Mouse (Mus musculus) MEL (cell line): Measurements from ENCODE around the gene Borcs8. TPM values are rescaled to one million over a fixed set of nuclear protein-coding genes. Genes with fewer than 3 reads are reported as not detected.

Experiments
- DNase-seq: peaks from one replicate; pipeline ENCODE4 v3.0.0; 2011; ENCODE audit warnings: low read depth, low spot score
- H3K27ac ChIP-seq: 2 replicates; pipeline ENCODE4 v1.5.1; 2012; ENCODE audit warnings: low read depth, mild to moderate bottlenecking, control low read depth, low read length, moderate library complexity; ENCODE audit not compliant: control insufficient read depth
- H3K27me3 ChIP-seq, 2 experiments: fragments of 150-350 bp in 1 of 2; sonication (generic) in 1 of 2; 2 replicates each; pipeline ENCODE4 v1.6.1; 2012; ENCODE audit warnings: low read length in 2 of 2, mild to moderate bottlenecking in 2 of 2, improper control_type of control experiment in 1 of 2, moderate library complexity in 1 of 2; ENCODE audit not compliant: insufficient read depth in 2 of 2, control insufficient read depth in 1 of 2
- H3K36me3 ChIP-seq, 2 experiments: 2 replicates each; pipeline ENCODE4 v1.6.1; 2012 to 2014; ENCODE audit warnings: low read length in 2 of 2, improper control_type of control experiment in 1 of 2, inconsistent platforms in 1 of 2, mild to moderate bottlenecking in 1 of 2; ENCODE audit not compliant: insufficient read depth in 2 of 2, control insufficient read depth in 1 of 2
- H3K4me1 ChIP-seq, 2 experiments: fragments of 150-350 bp in 1 of 2; sonication (generic) in 1 of 2; 2 replicates each; pipeline ENCODE4 v1.6.1; 2012; ENCODE audit warnings: low read length in 2 of 2, improper control_type of control experiment in 1 of 2, mild to moderate bottlenecking in 1 of 2; ENCODE audit not compliant: insufficient read depth in 2 of 2, control insufficient read depth in 1 of 2
- H3K4me3 ChIP-seq, 2 experiments: fragments of 150-350 bp in 1 of 2; sonication (generic) in 1 of 2; 2 replicates each; pipeline ENCODE4 v1.5.1; 2012; ENCODE audit warnings: low read depth in 2 of 2, low read length in 2 of 2, mild to moderate bottlenecking in 2 of 2, moderate library complexity in 2 of 2, control low read depth in 1 of 2, improper control_type of control experiment in 1 of 2; ENCODE audit not compliant: control insufficient read depth in 1 of 2, insufficient read depth in 1 of 2
- H3K79me2 ChIP-seq: 2 replicates; pipeline ENCODE4 v1.6.1; 2012; ENCODE audit warnings: mild to moderate bottlenecking, low read length, moderate library complexity; ENCODE audit not compliant: control insufficient read depth, poor library complexity, insufficient read depth
- H3K9ac ChIP-seq: 2 replicates; pipeline ENCODE4 v1.6.1; 2012; ENCODE audit warnings: low read depth, mild to moderate bottlenecking, control low read depth, low read length, moderate library complexity; ENCODE audit not compliant: control insufficient read depth, poor library complexity, severe bottlenecking
- H3K9me3 ChIP-seq: fragments of 150-350 bp; sonication (generic); replicated peaks from 2 replicates; pipeline ENCODE4 v1.6.1; 2012; ENCODE audit warnings: mild to moderate bottlenecking, low read length, improper control_type of control experiment, moderate library complexity; ENCODE audit not compliant: insufficient read depth
- BHLHE40 ChIP-seq: IDR thresholded peaks from 2 replicates; pipeline ENCODE4 v1.6.1; 2012; ENCODE audit warnings: low read depth, mild to moderate bottlenecking, inconsistent platforms, low read length, improper control_type of control experiment, borderline replicate concordance
- E2F4 ChIP-seq: IDR thresholded peaks from 2 replicates; pipeline ENCODE4 v1.6.1; 2011; ENCODE audit warnings: low read depth, low read length, improper control_type of control experiment, borderline replicate concordance
- ELF1 ChIP-seq: IDR thresholded peaks from 2 replicates; pipeline ENCODE4 v1.6.1; 2014; ENCODE audit warnings: low read depth, mild to moderate bottlenecking, inconsistent platforms, low read length, improper control_type of control experiment, moderate library complexity
- EP300 ChIP-seq, 2 experiments: IDR thresholded peaks; 2 replicates each; pipeline ENCODE4 v1.6.1; 2011; ENCODE audit warnings: improper control_type of control experiment in 2 of 2, low read length in 2 of 2, low read depth in 1 of 2, mild to moderate bottlenecking in 1 of 2
- ETS1 ChIP-seq: IDR thresholded peaks from 2 replicates; pipeline ENCODE4 v1.6.1; 2012; ENCODE audit warnings: low read depth, mild to moderate bottlenecking, inconsistent platforms, low read length, improper control_type of control experiment, moderate library complexity
- GABPA ChIP-seq: IDR thresholded peaks from 2 replicates; pipeline ENCODE4 v1.6.1; 2012; ENCODE audit warnings: low read depth, mild to moderate bottlenecking, inconsistent platforms, low read length, improper control_type of control experiment, moderate library complexity
- GATA1 ChIP-seq: IDR thresholded peaks from 2 replicates; pipeline ENCODE4 v1.6.1; 2011; ENCODE audit warnings: low read depth, low read length, improper control_type of control experiment
- KAT2A ChIP-seq: conservative IDR thresholded peaks from 2 replicates; pipeline ENCODE4 v1.6.1; 2012; ENCODE audit warnings: low read depth, low read length, improper control_type of control experiment, inconsistent platforms
- MAFK ChIP-seq: IDR thresholded peaks from 2 replicates; pipeline ENCODE4 v1.6.1; 2011; ENCODE audit warnings: low read depth, mild to moderate bottlenecking, low read length, improper control_type of control experiment, borderline replicate concordance
- MAX ChIP-seq: IDR thresholded peaks from 2 replicates; pipeline ENCODE4 v1.6.1; 2011; ENCODE audit warnings: low read length, improper control_type of control experiment
- MEF2A ChIP-seq: IDR thresholded peaks from 2 replicates; pipeline ENCODE4 v1.6.1; 2014; ENCODE audit warnings: low read depth, mild to moderate bottlenecking, inconsistent platforms, low read length, improper control_type of control experiment; ENCODE audit not compliant: poor library complexity, insufficient replicate concordance, severe bottlenecking; ENCODE audit errors: extremely low read depth
- MYC ChIP-seq: IDR thresholded peaks from 2 replicates; pipeline ENCODE4 v1.6.1; 2011; ENCODE audit warnings: low read depth, mild to moderate bottlenecking, low read length, improper control_type of control experiment, moderate library complexity
- NELFE ChIP-seq: IDR thresholded peaks from 2 replicates; pipeline ENCODE4 v1.6.1; 2011; ENCODE audit warnings: low read depth, low read length, improper control_type of control experiment
- NRF1 ChIP-seq: IDR thresholded peaks from 2 replicates; pipeline ENCODE4 v1.6.1; 2014; ENCODE audit warnings: low read depth, mild to moderate bottlenecking, inconsistent platforms, low read length, improper control_type of control experiment, moderate library complexity; ENCODE audit not compliant: poor library complexity, insufficient read depth, severe bottlenecking
- POLR2AphosphoS5 ChIP-seq: IDR thresholded peaks from 2 replicates; pipeline ENCODE4 v1.6.1; 2012; ENCODE audit warnings: low read depth, borderline replicate concordance, mild to moderate bottlenecking, inconsistent platforms, low read length, moderate library complexity, mixed read lengths
- RAD21 ChIP-seq: IDR thresholded peaks from 2 replicates; pipeline ENCODE4 v1.6.1; 2011; ENCODE audit warnings: mild to moderate bottlenecking, low read depth, low read length, improper control_type of control experiment
- SIN3A ChIP-seq: IDR thresholded peaks from 2 replicates; pipeline ENCODE4 v1.6.1; 2012; ENCODE audit warnings: low read length, improper control_type of control experiment, inconsistent platforms
- TAL1 ChIP-seq: IDR thresholded peaks from 2 replicates; pipeline ENCODE4 v1.6.1; 2012; ENCODE audit warnings: mild to moderate bottlenecking, inconsistent platforms, low read length, moderate library complexity, mixed read lengths
- TBP ChIP-seq: IDR thresholded peaks from 2 replicates; pipeline ENCODE4 v1.8.0; 2011; ENCODE audit warnings: low read depth, low read length, improper control_type of control experiment
- TCF12 ChIP-seq: IDR thresholded peaks from 2 replicates; pipeline ENCODE4 v1.6.1; 2014; ENCODE audit warnings: low read depth, mild to moderate bottlenecking, inconsistent platforms, low read length, improper control_type of control experiment, moderate library complexity
- UBTF ChIP-seq: IDR thresholded peaks from 2 replicates; pipeline ENCODE4 v1.6.1; 2012; ENCODE audit warnings: low read depth, mild to moderate bottlenecking, inconsistent platforms, low read length, improper control_type of control experiment, moderate library complexity, borderline replicate concordance; ENCODE audit not compliant: insufficient read depth
- USF1 ChIP-seq: IDR thresholded peaks from 2 replicates; pipeline ENCODE4 v1.6.1; 2014; ENCODE audit warnings: low read depth, mild to moderate bottlenecking, inconsistent platforms, low read length, improper control_type of control experiment, moderate library complexity
- USF2 ChIP-seq, 2 experiments: IDR thresholded peaks; 2 replicates each; pipeline ENCODE4 v1.6.1; 2011 to 2012; ENCODE audit warnings: improper control_type of control experiment in 2 of 2, low read length in 2 of 2, borderline replicate concordance in 1 of 2, inconsistent platforms in 1 of 2, low read depth in 1 of 2, mild to moderate bottlenecking in 1 of 2; ENCODE audit not compliant: insufficient read depth in 1 of 2
- ZC3H11A ChIP-seq: IDR thresholded peaks from 2 replicates; pipeline ENCODE4 v1.6.1; 2012; ENCODE audit warnings: low read depth, mild to moderate bottlenecking, inconsistent platforms, low read length, improper control_type of control experiment
- ZMIZ1 ChIP-seq: IDR thresholded peaks from 2 replicates; pipeline ENCODE4 v1.6.1; 2012; ENCODE audit warnings: low read depth, mild to moderate bottlenecking, inconsistent platforms, low read length, improper control_type of control experiment, moderate library complexity
- ZNF384 ChIP-seq: IDR thresholded peaks from 2 replicates; pipeline ENCODE4 v1.6.1; 2012; ENCODE audit warnings: low read depth, mild to moderate bottlenecking, inconsistent platforms, low read length, improper control_type of control experiment
- polyA plus RNA-seq, 2 experiments: library from polyadenylated mRNA; stranded (reverse) in 1 of 2; unstranded in 1 of 2; fragments of >175 nt in 1 of 2; fragments of >200 nt in 1 of 2; gene quantifications; 2 replicates each; pipeline versions ENCODE4 v1.2.1 to v1.2.4; 2012; ENCODE audit warnings: low replicate concordance in 2 of 2, low read depth in 1 of 2; ENCODE audit not compliant: insufficient read length in 2 of 2, insufficient read depth in 1 of 2, missing spikeins in 1 of 2
- total RNA-seq: library from RNA; depleted of rRNA; stranded (reverse); fragments of 300-350 nt; gene quantifications from 2 replicates; pipeline ENCODE4 v1.2.3, GENCODE M21; 2012

The Borcs8 gene
- total and polyA plus RNA-seq, 3 experiments = 49.5 to 73.0 TPM; not detected in 1

- peaks cover 0 to 5% of the 10 kb centered on the region in 2 experiments; a peak in 3 of 4 replicates for H3K36me3 ChIP-seq
- H3K27ac ChIP-seq = no peak overlapping the region
- no peaks in the 10 kb centered on the region for H3K27me3 ChIP-seq
- H3K4me1 ChIP-seq = peaks cover 4 to 15% of the 10 kb centered on the region in 2 experiments; a peak in 3 of 4 replicates
- H3K79me2 ChIP-seq = peaks cover 13% of the 10 kb centered on the region
- H3K9ac ChIP-seq = no peak overlapping the region
- H3K4me3 ChIP-seq = no peak overlapping the region
- DNase-seq = no peak
- TF ChIP-seq GATA1 (no peak), E2F4 (no peak), ZNF384 (no peak), KAT2A (no peak), MEF2A (no peak), USF2 (IDR thresholded peaks at IDR 0.05; ENCODE audit: borderline replicate concordance in 1 of 2, insufficient read depth in 1 of 2, low read depth in 1 of 2, low read length in 2 of 2) (no peak), USF1 (no peak), MYC (no peak), ZC3H11A (no peak), NELFE (no peak), BHLHE40 (no peak), ETS1 (no peak), TBP (no peak), TCF12 (no peak), NRF1 (no peak), RAD21 (no peak), MAFK (no peak)
- no peaks in the 10 kb centered on the region for H3K9me3 ChIP-seq
Measured at GRCm38 (mm10) chr8:70134931-70135330, 4.4 kb upstream of the Borcs8 start.

GRCm38 (mm10) chr8:70136591-70136990 lies 2.7 kb upstream of the Borcs8 start:
- H3K79me2 ChIP-seq = peaks cover 18% of the 10 kb centered on the region
- H3K27me3 ChIP-seq = no peaks in the 10 kb centered on the region
- no peak for DNase-seq
- no peaks in the 10 kb centered on the region for H3K9me3 ChIP-seq
- TF ChIP-seq MEF2A = no peak
- TF ChIP-seq TAL1 = no peak
- TF ChIP-seq GATA1 = no peak
- no peak for TF ChIP-seq UBTF
- no peak for TF ChIP-seq TCF12
- no peak for TF ChIP-seq TBP
- TF ChIP-seq BHLHE40 = no peak
- TF ChIP-seq SIN3A = no peak
- TF ChIP-seq ZMIZ1 = no peak
- TF ChIP-seq POLR2AphosphoS5 = no peak
- no peak for TF ChIP-seq RAD21
- no peak for TF ChIP-seq GABPA
- no peak for TF ChIP-seq EP300 (IDR thresholded peaks at IDR 0.05; ENCODE audit: low read depth in 1 of 2, low read length in 2 of 2)
- no peak for TF ChIP-seq MAX
- no peak for TF ChIP-seq ELF1
- H3K9ac ChIP-seq = no peak overlapping the region
- peaks cover 4 to 21% of the 10 kb centered on the region in 2 experiments; a peak in 3 of 4 replicates for H3K4me1 ChIP-seq
- H3K36me3 ChIP-seq = peaks cover 0 to 3% of the 10 kb centered on the region in 2 experiments; a peak in 3 of 4 replicates
- H3K27ac ChIP-seq = no peak overlapping the region
- no peak overlapping the region for H3K4me3 ChIP-seq
